Mouse (Mus musculus): ENCODE results near the gene Syne1. TPM values are rescaled to one million over a fixed set of nuclear protein-coding genes. Genes with fewer than 3 reads are reported as not detected.

Syne1 gene
- total and polyA plus RNA-seq, 2 experiments from 2014 or later = 25.9 to 71.2 TPM

DNA sequence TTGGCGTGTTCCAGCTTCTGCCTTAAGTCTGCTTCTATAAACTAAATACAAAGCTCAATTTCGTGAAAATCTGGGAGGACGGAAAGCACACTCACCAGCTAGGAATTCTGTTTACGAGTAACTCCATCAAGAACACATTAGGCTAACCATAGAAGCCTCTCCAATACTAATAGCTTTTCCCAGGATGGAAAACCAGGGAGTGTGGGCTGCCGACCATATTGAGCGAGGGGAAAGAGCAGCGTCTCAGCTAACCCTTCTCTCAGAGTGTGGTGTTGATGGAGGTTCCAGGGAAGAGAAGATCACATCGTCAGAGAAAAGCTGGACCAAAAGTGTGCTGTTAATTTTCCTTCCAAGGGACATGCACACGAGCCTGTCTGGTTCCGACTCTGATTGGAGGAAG, 241.9 kb downstream of the Syne1 start:
- WGBS = 64% methylated on average over 10 of the region's 10 CpGs
- Histone ChIP-seq H3K36me3 (replicated peaks; ENCODE audit: control insufficient read depth, insufficient read depth, low read length) (no peaks in the 10 kb centered on the region), H3K4me1 (ENCODE audit: control insufficient read depth, insufficient read depth) (no peaks in the 10 kb centered on the region), H3K27ac (ENCODE audit: low read depth) (no peak overlapping the region), H3K4me2 (ENCODE audit: low read depth, low read length) (no peak overlapping the region), H3K9ac (replicated peaks; ENCODE audit: low read depth, low read length) (no peak overlapping the region), H3K27me3 (ENCODE audit: control insufficient read depth, insufficient read depth, low read length) (no peaks in the 10 kb centered on the region), H3K4me3 (ENCODE audit: low read depth, low read length) (no peak overlapping the region), H3K9me3 (replicated peaks; ENCODE audit: control insufficient read depth, low read length) (no peaks in the 10 kb centered on the region)
- no peak for ATAC-seq (ENCODE audit: insufficient read depth, low read depth)
- TF ChIP-seq EP300 (IDR thresholded peaks at IDR 0.05; ENCODE audit: low read depth) (no peak), CTCF (IDR thresholded peaks at IDR 0.05; ENCODE audit: low read depth) (no peak)
- DNase-seq (ENCODE audit: low spot score) = no peak

GRCm38 (mm10) chr10:5305555-5305954, 245.7 kb downstream of the Syne1 start:
- TF ChIP-seq EP300 (IDR thresholded peaks at IDR 0.05; ENCODE audit: low read depth) (no peak), CTCF (IDR thresholded peaks at IDR 0.05; ENCODE audit: low read depth) (peak; percentile 37)
- Histone ChIP-seq H3K4me2 (ENCODE audit: low read depth, low read length) (no peak overlapping the region), H3K4me1 (ENCODE audit: control insufficient read depth, insufficient read depth) (no peaks in the 10 kb centered on the region), H3K4me3 (ENCODE audit: low read depth, low read length) (no peak overlapping the region), H3K9ac (replicated peaks; ENCODE audit: low read depth, low read length) (no peak overlapping the region), H3K27ac (ENCODE audit: low read depth) (no peak overlapping the region), H3K27me3 (ENCODE audit: control insufficient read depth, insufficient read depth, low read length) (no peaks in the 10 kb centered on the region), H3K36me3 (replicated peaks; ENCODE audit: control insufficient read depth, insufficient read depth, low read length) (no peaks in the 10 kb centered on the region), H3K9me3 (replicated peaks; ENCODE audit: control insufficient read depth, low read length) (no peaks in the 10 kb centered on the region)
- WGBS = 30% methylated on average over 6 of the region's 6 CpGs
- no peak for DNase-seq (ENCODE audit: low spot score)
- ATAC-seq (ENCODE audit: insufficient read depth, low read depth) = no peak

DNA sequence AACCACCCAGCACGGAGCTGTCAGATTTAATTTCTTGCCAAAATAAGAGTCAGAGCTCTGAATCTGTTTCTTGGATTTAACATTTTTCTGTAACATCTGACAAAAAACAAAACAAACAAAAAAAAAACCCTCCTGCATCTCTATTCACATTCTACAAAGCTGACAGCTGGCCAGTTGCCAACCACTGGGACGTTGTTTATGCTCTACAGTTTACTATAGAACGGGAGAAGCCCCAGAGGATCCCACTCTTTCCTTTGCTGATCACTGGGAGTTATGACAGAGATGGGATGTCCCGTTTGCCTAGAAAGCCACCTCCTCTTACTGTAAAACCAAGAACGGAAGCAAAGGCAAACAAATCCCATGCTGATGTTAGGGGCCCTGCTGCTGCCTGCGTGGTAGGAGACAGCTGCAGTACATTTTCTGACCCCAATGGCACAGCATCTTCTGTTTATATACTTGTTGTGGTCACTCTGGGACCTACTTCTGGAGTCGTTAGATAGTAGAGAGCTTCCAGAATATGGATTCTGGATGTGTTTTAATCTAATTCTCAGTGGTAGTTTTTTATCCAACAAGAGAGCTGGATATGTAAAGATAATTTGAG, 255.9 kb downstream of the Syne1 start:
- Histone ChIP-seq H3K27ac (ENCODE audit: low read depth) (0 out of 2 replicates have a peak overlapping the region, but pooled peaks have one; percentile 15), H3K27me3 (ENCODE audit: control insufficient read depth, insufficient read depth, low read length) (no peaks in the 10 kb centered on the region), H3K4me3 (ENCODE audit: low read depth, low read length) (no peak overlapping the region), H3K9me3 (replicated peaks; ENCODE audit: control insufficient read depth, low read length) (no peaks in the 10 kb centered on the region), H3K4me1 (ENCODE audit: control insufficient read depth, insufficient read depth) (peaks cover 6% of the 10 kb centered on the region; the same call in 1 of the 2 replicates), H3K36me3 (replicated peaks; ENCODE audit: control insufficient read depth, insufficient read depth, low read length) (no peaks in the 10 kb centered on the region), H3K4me2 (ENCODE audit: low read depth, low read length) (peak overlapping the region; percentile 4; the same call in 1 of the 2 replicates), H3K9ac (replicated peaks; ENCODE audit: low read depth, low read length) (no peak overlapping the region; the same call in 1 of the 2 replicates)
- no peak for ATAC-seq (ENCODE audit: insufficient read depth, low read depth)
- TF ChIP-seq EP300 (IDR thresholded peaks at IDR 0.05; ENCODE audit: low read depth) (no peak), CTCF (IDR thresholded peaks at IDR 0.05; ENCODE audit: low read depth) (no peak)
- no peak for DNase-seq (ENCODE audit: low spot score)
- WGBS = 26% methylated on average over 7 of the region's 7 CpGs

- no peaks in the 10 kb centered on the region for H3K36me3 ChIP-seq (replicated peaks; ENCODE audit: control insufficient read depth, insufficient read depth, low read length)
- H3K4me2 ChIP-seq (ENCODE audit: low read depth, low read length) = peak overlapping the region; percentile 62
- H3K9ac ChIP-seq (replicated peaks; ENCODE audit: low read depth, low read length) = peak overlapping the region; percentile 66
- peaks cover 4% of the 10 kb centered on the region; the same call in 1 of the 2 replicates for H3K4me1 ChIP-seq (ENCODE audit: control insufficient read depth, insufficient read depth)
- H3K4me3 ChIP-seq (ENCODE audit: low read depth, low read length) = peak overlapping the region; percentile 45
- H3K9me3 ChIP-seq (replicated peaks; ENCODE audit: control insufficient read depth, low read length) = no peaks in the 10 kb centered on the region
- no peaks in the 10 kb centered on the region for H3K27me3 ChIP-seq (ENCODE audit: control insufficient read depth, insufficient read depth, low read length)
- WGBS = 27% methylated on average over 5 of the region's 5 CpGs
- DNase-seq (ENCODE audit: low spot score) = no peak
- no peak for ATAC-seq (ENCODE audit: insufficient read depth, low read depth)
- TF ChIP-seq EP300 (IDR thresholded peaks at IDR 0.05; ENCODE audit: low read depth) (no peak), CTCF (IDR thresholded peaks at IDR 0.05; ENCODE audit: low read depth) (no peak)
- peak overlapping the region; percentile 97 for H3K27ac ChIP-seq (ENCODE audit: low read depth)
These were observed 261.7 kb downstream of the Syne1 start for GRCm38 (mm10) chr10:5289575-5289909.

- no peaks in the 10 kb centered on the region for H3K36me3 ChIP-seq (replicated peaks; ENCODE audit: control insufficient read depth, insufficient read depth, low read length)
- H3K4me1 ChIP-seq (ENCODE audit: control insufficient read depth, insufficient read depth) = peaks cover 4% of the 10 kb centered on the region; the same call in 1 of the 2 replicates
- no peaks in the 10 kb centered on the region for H3K27me3 ChIP-seq (ENCODE audit: control insufficient read depth, insufficient read depth, low read length)
- peak overlapping the region; percentile 62 for H3K4me2 ChIP-seq (ENCODE audit: low read depth, low read length)
- 13% methylated on average over 19 of the region's 19 CpGs for WGBS
- no peaks in the 10 kb centered on the region for H3K9me3 ChIP-seq (replicated peaks; ENCODE audit: control insufficient read depth, low read length)
- TF ChIP-seq EP300 (IDR thresholded peaks at IDR 0.05; ENCODE audit: low read depth) (no peak), CTCF (IDR thresholded peaks at IDR 0.05; ENCODE audit: low read depth) (peak; percentile 43)
- ATAC-seq (ENCODE audit: insufficient read depth, low read depth) (peak; percentile 90), DNase-seq (ENCODE audit: low spot score) (peak; percentile 71)
- H3K27ac ChIP-seq (ENCODE audit: low read depth) = peak overlapping the region; percentile 97
- H3K4me3 ChIP-seq (ENCODE audit: low read depth, low read length) = peak overlapping the region; percentile 45
- H3K9ac ChIP-seq (replicated peaks; ENCODE audit: low read depth, low read length) = peak overlapping the region; percentile 66
These were observed 262.3 kb downstream of the Syne1 start for GRCm38 (mm10) chr10:5288716-5289574.

Data from heart, postnatal 0 days (tissue).